Mouse (Mus musculus) ES-Bruce4 (cell line): ENCODE results near the gene Gm48552. TPM values are rescaled to one million over a fixed set of nuclear protein-coding genes. Genes with fewer than 3 reads are reported as not detected.

Experiments
- H3K27ac ChIP-seq: 2 replicates; pipeline ENCODE4 v1.5.1; 2012; ENCODE audit warnings: low read length, inconsistent platforms; ENCODE audit not compliant: insufficient read depth
- H3K27me3 ChIP-seq: 2 replicates; pipeline ENCODE4 v1.6.1; 2012; ENCODE audit warnings: mild to moderate bottlenecking, low read length, inconsistent platforms; ENCODE audit not compliant: control insufficient read depth, poor library complexity, insufficient read depth, severe bottlenecking
- H3K36me3 ChIP-seq: 2 replicates; pipeline ENCODE4 v1.6.1; 2012; ENCODE audit warnings: inconsistent platforms, mild to moderate bottlenecking, low read length, moderate library complexity; ENCODE audit not compliant: control insufficient read depth, poor library complexity, insufficient read depth, severe bottlenecking
- H3K4me1 ChIP-seq: one replicate; pipeline ENCODE4 v1.8.1; 2011; ENCODE audit warnings: low read length; ENCODE audit not compliant: control insufficient read depth, insufficient read depth
- H3K4me3 ChIP-seq: 2 replicates; pipeline ENCODE4 v1.5.1; 2011; ENCODE audit warnings: low read depth, mild to moderate bottlenecking, low read length
- H3K9ac ChIP-seq: 2 replicates; pipeline ENCODE4 v1.6.1; 2012; ENCODE audit warnings: low read depth, mild to moderate bottlenecking, inconsistent platforms; ENCODE audit not compliant: poor library complexity, severe bottlenecking
- H3K9me3 ChIP-seq: replicated peaks from 2 replicates; pipeline ENCODE4 v1.6.1; 2012; ENCODE audit warnings: mild to moderate bottlenecking, low read length, inconsistent platforms; ENCODE audit not compliant: control insufficient read depth, poor library complexity, insufficient read depth, severe bottlenecking
- CTCF ChIP-seq: IDR thresholded peaks from one replicate; pipeline ENCODE4 v1.8.1; 2011; ENCODE audit warnings: low read depth, low read length
- EP300 ChIP-seq: IDR thresholded peaks from 2 replicates; pipeline ENCODE4 v1.6.1; 2011; ENCODE audit warnings: low read depth, low read length; ENCODE audit not compliant: insufficient read depth
- POLR2A ChIP-seq: IDR thresholded peaks from one replicate; pipeline ENCODE4 v1.8.1; 2011; ENCODE audit warnings: low read length; ENCODE audit not compliant: insufficient read depth
- polyA plus RNA-seq: library from polyadenylated mRNA; stranded (reverse); fragments of >200 nt; gene quantifications from 2 replicates; pipeline ENCODE4 v1.2.4, GENCODE M21; 2011; ENCODE audit warnings: low read depth; ENCODE audit not compliant: missing spikeins, insufficient read depth, insufficient read length

Gm48552 gene
- polyA plus RNA-seq, 1 experiment, result not detected

DNA sequence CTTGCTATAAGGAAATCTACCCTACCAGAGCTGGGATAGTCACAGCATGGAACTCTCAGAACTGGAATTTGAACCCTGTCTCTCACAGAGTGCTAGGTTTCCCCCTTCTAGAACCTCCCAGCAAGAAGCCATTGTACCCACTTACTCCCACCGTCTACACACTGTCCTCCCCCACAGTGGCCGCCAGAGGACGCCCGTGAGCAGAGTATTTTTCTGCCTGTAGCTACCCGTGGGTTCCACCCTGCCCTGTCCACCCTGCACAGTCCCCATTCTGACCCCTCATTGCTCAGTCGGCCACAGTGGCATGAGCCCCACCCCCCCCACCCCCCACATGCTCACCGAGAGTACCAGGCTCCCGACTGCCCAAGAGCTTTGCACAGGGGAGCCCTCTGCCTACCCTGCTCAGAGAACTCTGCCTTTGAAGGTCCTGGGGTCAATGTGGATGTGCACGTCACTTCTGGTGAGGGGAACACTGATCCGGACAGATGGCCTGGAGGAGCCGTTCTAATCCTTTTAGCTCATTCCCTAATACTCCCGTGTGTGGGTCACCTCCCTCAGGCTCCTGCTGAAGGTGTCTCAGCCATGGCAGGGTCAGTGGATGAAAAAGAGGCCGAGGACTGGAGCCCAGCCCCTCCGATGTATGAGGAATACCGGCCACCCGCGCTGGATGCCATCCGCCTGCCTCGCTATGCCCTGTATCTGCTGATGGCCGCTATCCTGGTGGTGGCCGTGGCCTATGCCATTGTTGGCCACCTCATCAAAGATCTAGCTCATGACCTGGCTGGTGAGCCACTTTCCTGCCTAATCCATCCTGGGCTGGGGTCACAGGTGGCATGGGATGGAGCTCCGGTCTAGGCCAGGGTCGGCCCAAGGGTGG is 1.2 kb downstream of the Gm48552 start:
- Histone ChIP-seq H3K4me1 (peaks cover 3% of the 10 kb centered on the region), H3K36me3 (peaks cover 12% of the 10 kb centered on the region), H3K9ac (no peak overlapping the region), H3K9me3 (no peaks in the 10 kb centered on the region), H3K4me3 (no peak overlapping the region), H3K27me3 (no peaks in the 10 kb centered on the region), H3K27ac (no peak overlapping the region)
- TF ChIP-seq CTCF, result peak; percentile 93
- TF ChIP-seq POLR2A, result no peak

DNA sequence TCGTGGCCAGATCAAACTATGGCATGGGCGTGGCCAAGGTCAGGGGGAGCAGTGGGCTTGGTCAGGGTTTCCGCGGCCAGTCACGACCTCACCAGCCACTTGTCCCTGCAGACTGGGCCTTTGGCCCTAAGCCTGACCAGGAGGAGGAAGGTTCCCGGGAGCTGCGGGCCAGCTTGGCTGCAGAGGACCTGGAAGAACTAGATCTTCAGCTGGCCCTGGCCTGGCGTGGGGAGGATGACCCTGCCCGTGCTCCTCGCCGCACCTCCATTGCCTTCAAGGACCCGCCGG is 1.8 kb downstream of the Gm48552 start:
- Histone ChIP-seq H3K9ac (no peak overlapping the region), H3K36me3 (peaks cover 12% of the 10 kb centered on the region), H3K4me1 (peaks cover 3% of the 10 kb centered on the region), H3K4me3 (no peak overlapping the region), H3K9me3 (no peaks in the 10 kb centered on the region), H3K27me3 (no peaks in the 10 kb centered on the region), H3K27ac (no peak overlapping the region)
- no peak for TF ChIP-seq POLR2A
- TF ChIP-seq CTCF, result no peak
- no peak for TF ChIP-seq EP300

DNA sequence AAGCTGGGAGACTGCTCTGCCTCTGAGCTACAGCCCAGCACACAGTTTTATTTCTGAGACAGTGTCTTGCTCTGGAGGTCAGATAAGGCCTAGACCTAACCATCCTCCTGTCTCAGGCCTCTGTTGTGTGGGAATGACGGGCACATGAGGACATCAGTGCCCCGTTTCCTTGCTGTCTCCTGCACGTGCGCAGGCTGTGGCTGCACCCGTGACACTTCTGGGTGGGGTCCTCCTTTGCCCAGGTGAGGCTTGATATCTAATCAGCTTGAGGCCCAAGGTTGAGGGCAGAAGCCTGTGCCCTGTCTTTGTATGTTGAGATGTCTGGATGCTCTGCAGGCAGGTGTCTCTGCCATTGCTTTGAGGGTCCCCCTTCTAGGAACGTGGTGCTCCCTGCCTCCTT is 3.5 kb downstream of the Gm48552 start:
- H3K9me3 ChIP-seq, result no peaks in the 10 kb centered on the region

DNA sequence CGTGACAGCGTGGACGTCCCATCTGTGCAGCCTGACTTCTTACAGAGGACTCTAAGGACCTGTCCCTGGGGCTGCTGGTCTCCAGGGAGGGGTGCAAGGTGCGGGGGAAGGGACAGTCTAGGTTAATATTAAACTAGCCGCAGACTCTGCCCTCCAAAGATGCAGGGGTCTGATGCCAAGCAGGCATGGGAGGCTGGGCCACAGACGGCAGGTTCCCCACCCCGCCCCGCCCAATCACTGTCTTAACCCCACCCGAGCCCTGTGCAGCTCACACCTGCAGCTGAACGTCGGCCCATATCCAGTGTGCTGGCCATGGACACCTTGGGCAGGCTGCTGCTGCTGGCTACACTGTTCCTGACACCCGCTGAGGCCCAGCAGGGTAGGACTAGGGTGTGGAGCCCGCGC is 4.0 kb downstream of the Gm48552 start, which contains the start of gene Smim24:
Smim24 (plus strand) TSS at position 271 of the 405 bp plus-strand sequence.
- H3K27ac ChIP-seq, result no peak within 1 kb of the TSS
- H3K9me3 ChIP-seq, result no peaks in the 10 kb centered on the region
- H3K4me3 ChIP-seq, result peak within 1 kb of the TSS; percentile 18; the same call in 1 of the 2 replicates
- TF ChIP-seq POLR2A, result no peak
- no peak for TF ChIP-seq CTCF
- TF ChIP-seq EP300, result no peak
- H3K9ac ChIP-seq, result no peak within 1 kb of the TSS
- no peaks in the 10 kb centered on the region; the same call in 1 of the 2 replicates for H3K36me3 ChIP-seq
- H3K27me3 ChIP-seq, result no peaks in the 10 kb centered on the region
- H3K4me1 ChIP-seq, result peaks cover 3% of the 10 kb centered on the region

More for the DNA sequence above, 3.5 kb downstream of the Gm48552 start:
- peaks cover 2% of the 10 kb centered on the region; the same call in 1 of the 2 replicates for H3K36me3 ChIP-seq
- TF ChIP-seq CTCF (no peak), POLR2A (no peak), EP300 (no peak)
- H3K27me3 ChIP-seq, result no peaks in the 10 kb centered on the region
- H3K4me3 ChIP-seq, result no peak overlapping the region
- peaks cover 3% of the 10 kb centered on the region for H3K4me1 ChIP-seq
- H3K27ac ChIP-seq, result no peak overlapping the region
- no peak overlapping the region for H3K9ac ChIP-seq

DNA sequence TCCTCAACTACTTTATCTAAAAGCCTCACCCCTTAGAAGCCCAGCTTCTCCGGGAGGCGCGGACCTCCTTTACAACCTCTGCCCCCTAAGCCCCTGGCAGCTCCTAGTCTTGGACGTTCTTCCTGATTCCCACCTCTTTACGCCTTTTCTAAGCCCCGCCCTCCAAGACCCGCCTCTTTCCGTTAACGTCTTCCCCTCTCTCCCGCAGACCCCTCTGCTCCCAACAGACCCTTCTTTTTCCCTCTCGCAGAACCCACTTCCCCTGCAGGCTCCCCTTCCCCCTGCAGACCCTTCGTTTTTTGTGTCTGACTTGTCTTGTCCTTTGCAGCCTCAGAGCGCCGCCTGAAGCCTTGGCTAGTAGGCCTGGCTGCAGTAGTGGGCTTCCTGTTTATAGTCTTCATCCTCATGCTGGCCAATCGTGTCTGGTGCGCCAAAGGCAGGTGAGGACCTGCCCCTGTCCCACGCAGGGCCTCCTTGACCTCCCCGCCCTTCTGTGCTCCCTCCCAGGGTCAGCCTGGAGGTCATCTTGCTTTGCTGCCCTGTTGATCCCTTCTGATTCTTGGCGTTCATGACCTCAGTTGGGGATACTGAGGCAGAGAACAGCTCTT is 4.8 kb downstream of the Gm48552 start:
- H3K9ac ChIP-seq, result no peak overlapping the region
- no peaks in the 10 kb centered on the region for H3K27me3 ChIP-seq
- H3K36me3 ChIP-seq, result no peaks in the 10 kb centered on the region
- peak overlapping the region; percentile 18; the same call in 1 of the 2 replicates for H3K4me3 ChIP-seq
- no peaks in the 10 kb centered on the region for H3K9me3 ChIP-seq
- TF ChIP-seq EP300 (no peak), CTCF (no peak)
- H3K4me1 ChIP-seq, result peaks cover 3% of the 10 kb centered on the region
- H3K27ac ChIP-seq, result no peak overlapping the region

DNA sequence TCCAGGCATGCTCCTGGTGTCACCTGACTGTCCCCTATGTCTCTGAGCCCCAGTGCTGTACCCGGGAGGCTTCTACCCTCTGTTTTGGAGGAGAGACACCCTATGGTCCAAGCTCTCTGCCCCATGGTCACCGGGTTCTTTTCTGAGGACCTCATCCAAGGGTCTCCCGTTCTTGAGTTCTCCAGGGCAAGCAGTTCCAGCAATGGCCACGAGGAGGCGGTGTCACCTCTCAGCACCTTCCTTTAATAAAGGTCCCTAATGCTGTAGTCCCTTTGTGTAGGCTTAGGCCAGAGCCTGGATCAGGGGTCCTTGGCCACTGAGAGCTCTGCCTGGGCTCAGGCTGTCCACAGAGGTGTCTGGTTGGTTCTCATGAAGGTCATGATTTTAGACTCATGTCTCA is 6.3 kb downstream of the Gm48552 start:
- H3K4me1 ChIP-seq, result peaks cover 3% of the 10 kb centered on the region
- no peaks in the 10 kb centered on the region for H3K36me3 ChIP-seq
- no peak overlapping the region for H3K27ac ChIP-seq
- H3K9ac ChIP-seq, result no peak overlapping the region
- H3K4me3 ChIP-seq, result no peak overlapping the region
- no peaks in the 10 kb centered on the region for H3K27me3 ChIP-seq
- H3K9me3 ChIP-seq, result no peaks in the 10 kb centered on the region
- TF ChIP-seq CTCF (peak; percentile 95), POLR2A (no peak), EP300 (no peak)
